Mouse (Mus musculus) forebrain, embryonic 13.5 days (tissue): ENCODE measurements around the gene Ispd. TPM values are rescaled to one million over a fixed set of nuclear protein-coding genes. Genes with fewer than 3 reads are reported as not detected.

Source experiments
- ATAC-seq: fragments of 200-750 bp; cut with Nextera tagmentation; 2 replicates; pipeline ENCODE4 v1.8.0; 2017
- H3K27ac ChIP-seq: fragments of 300-500 bp; sonication (generic); 2 replicates; pipeline ENCODE4 v1.5.1; 2015; ENCODE audit warnings: inconsistent platforms, mild to moderate bottlenecking, moderate library complexity
- H3K27me3 ChIP-seq: fragments of 300-500 bp; sonication (generic); 2 replicates; pipeline ENCODE4 v1.6.1; 2015; ENCODE audit warnings: mild to moderate bottlenecking, inconsistent platforms
- H3K36me3 ChIP-seq: fragments of 300-500 bp; sonication (generic); 2 replicates; pipeline ENCODE4 v1.6.1; 2015; ENCODE audit warnings: mild to moderate bottlenecking, inconsistent platforms; ENCODE audit not compliant: poor library complexity, severe bottlenecking
- H3K4me1 ChIP-seq: fragments of 300-500 bp; sonication (generic); 2 replicates; pipeline ENCODE4 v1.6.1; 2015; ENCODE audit warnings: inconsistent platforms
- H3K4me2 ChIP-seq: fragments of 300-500 bp; sonication (generic); 2 replicates; pipeline ENCODE4 v1.6.1; 2015; ENCODE audit warnings: inconsistent platforms, mild to moderate bottlenecking, moderate library complexity
- H3K4me3 ChIP-seq: fragments of 300-500 bp; sonication (generic); 2 replicates; pipeline ENCODE4 v1.5.1; 2015; ENCODE audit warnings: mild to moderate bottlenecking, inconsistent platforms
- H3K9ac ChIP-seq: fragments of 300-500 bp; sonication (generic); 2 replicates; pipeline ENCODE4 v1.6.1; 2015; ENCODE audit warnings: mild to moderate bottlenecking, inconsistent platforms
- H3K9me3 ChIP-seq: fragments of 300-500 bp; sonication (generic); replicated peaks from 2 replicates; pipeline ENCODE4 v1.6.1; 2016; ENCODE audit warnings: inconsistent platforms
- WGBS: fragments of 180-500 bp; shearing (Covaris S2); methylation state at CpG from one replicate; pipeline ENCODE4 v1.1.7; 2015; 5-methylcytosine and 5-hydroxymethylcytosine counted together
- polyA plus RNA-seq: library from polyadenylated mRNA; unstranded; fragments of >200 nt; fragmentation: Nextera tagmentation; extraction: Ambion mirVana; gene quantifications from 2 replicates; pipeline ENCODE4 v1.2.1, GENCODE M21; 2015

Gene Ispd
- polyA plus RNA-seq, 1 experiment from 2014 or later, result 6.8 TPM

DNA sequence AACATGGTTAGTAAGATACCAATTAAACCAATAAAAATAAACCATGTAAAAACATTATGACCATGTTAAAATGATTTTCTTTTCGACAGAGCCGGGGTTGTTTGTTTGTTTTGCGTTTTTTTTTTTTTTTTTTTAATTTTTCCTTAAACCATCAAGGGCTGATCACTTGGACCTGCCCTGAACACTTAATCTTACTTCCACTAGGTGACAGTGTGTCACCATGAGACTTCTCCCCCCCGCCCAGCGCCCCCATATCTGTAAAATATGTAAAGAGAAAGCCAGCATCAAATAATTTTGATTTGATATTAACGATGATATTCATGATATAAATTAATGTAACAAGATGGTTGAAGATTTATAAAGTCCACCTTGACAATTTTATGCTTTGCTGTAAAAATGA, 300.5 kb downstream of the Ispd start:
- Histone ChIP-seq H3K9ac (no peak overlapping the region), H3K9me3 (no peaks in the 10 kb centered on the region), H3K4me1 (no peaks in the 10 kb centered on the region), H3K27ac (no peak overlapping the region), H3K4me2 (no peak overlapping the region), H3K4me3 (no peak overlapping the region), H3K36me3 (no peaks in the 10 kb centered on the region), H3K27me3 (no peaks in the 10 kb centered on the region)
- ATAC-seq, result no peak
- 86% methylated on average over 6 of the region's 6 CpGs for WGBS

DNA sequence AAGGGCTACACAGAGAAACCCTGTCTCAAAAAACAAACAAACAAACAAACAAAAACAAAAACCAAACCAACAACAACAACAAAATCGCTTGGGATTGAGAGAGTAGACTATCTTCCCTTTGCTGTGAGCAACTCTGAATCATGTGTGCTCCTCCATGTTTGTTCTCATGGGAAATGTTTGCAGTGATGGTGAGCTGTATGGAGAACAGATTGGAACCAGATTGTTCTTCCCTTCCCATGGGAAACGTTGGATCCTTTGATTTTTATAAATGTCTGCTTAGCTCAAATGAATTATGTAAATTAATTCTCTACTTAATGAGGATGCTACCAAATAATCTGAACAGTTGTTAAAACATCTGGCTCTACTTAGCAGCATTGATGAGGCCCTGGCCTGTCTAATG, 312.8 kb downstream of the Ispd start:
- no peak for ATAC-seq
- Histone ChIP-seq H3K4me3 (no peak overlapping the region), H3K36me3 (no peaks in the 10 kb centered on the region), H3K27me3 (no peaks in the 10 kb centered on the region), H3K4me2 (no peak overlapping the region), H3K27ac (no peak overlapping the region), H3K9ac (no peak overlapping the region), H3K9me3 (no peaks in the 10 kb centered on the region), H3K4me1 (no peaks in the 10 kb centered on the region)
- WGBS, result 74% methylated on average over 2 of the region's 2 CpGs

GRCm38 (mm10) chr12:36704380-36704779, 323.1 kb downstream of the Ispd start:
- Histone ChIP-seq H3K4me3 (no peak overlapping the region), H3K4me2 (no peak overlapping the region), H3K9ac (no peak overlapping the region), H3K27me3 (no peaks in the 10 kb centered on the region), H3K36me3 (no peaks in the 10 kb centered on the region), H3K27ac (no peak overlapping the region), H3K9me3 (no peaks in the 10 kb centered on the region), H3K4me1 (no peaks in the 10 kb centered on the region)
- WGBS, result 57% methylated on average over 1 of the region's 1 CpGs
- ATAC-seq, result peak; percentile 78; the same call in 1 of the 2 replicates

DNA sequence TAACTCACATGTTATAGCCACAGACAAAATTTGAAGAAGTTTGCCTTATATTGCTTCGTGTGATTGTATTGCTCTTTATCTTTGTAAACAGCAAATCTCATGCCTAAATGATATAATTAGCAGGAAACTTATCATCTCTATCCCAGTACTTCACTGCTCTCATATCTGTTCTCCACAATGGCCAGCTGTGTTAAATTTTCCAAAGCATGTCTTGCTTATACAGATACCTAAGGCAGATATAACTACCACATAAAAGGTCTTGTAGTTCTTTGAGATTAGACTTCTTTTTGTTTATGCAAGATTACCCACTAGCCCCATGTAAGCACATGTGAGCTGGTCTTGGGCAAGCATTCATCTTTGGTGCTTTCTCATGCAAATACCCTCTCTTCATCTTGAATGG, 327.6 kb downstream of the Ispd start:
- no peaks in the 10 kb centered on the region for H3K4me1 ChIP-seq
- H3K9ac ChIP-seq, result no peak overlapping the region
- no peak overlapping the region for H3K4me2 ChIP-seq
- no peaks in the 10 kb centered on the region for H3K27me3 ChIP-seq
- 60% methylated on average over 1 of the region's 1 CpGs for WGBS
- ATAC-seq, result no peak; the same call in 1 of the 2 replicates
- H3K9me3 ChIP-seq, result no peaks in the 10 kb centered on the region
- H3K27ac ChIP-seq, result no peak overlapping the region
- H3K36me3 ChIP-seq, result no peaks in the 10 kb centered on the region
- H3K4me3 ChIP-seq, result no peak overlapping the region

GRCm38 (mm10) chr12:36713866-36714662, 332.8 kb downstream of the Ispd start:
- no peak overlapping the region for H3K27ac ChIP-seq
- no peaks in the 10 kb centered on the region for H3K36me3 ChIP-seq
- no peaks in the 10 kb centered on the region for H3K4me1 ChIP-seq
- no peak overlapping the region for H3K9ac ChIP-seq
- 0 out of 2 replicates have a peak, but pooled peaks cover 3% of the 10 kb centered on the region for H3K27me3 ChIP-seq
- H3K4me3 ChIP-seq, result 0 out of 2 replicates have a peak overlapping the region, but pooled peaks have one; percentile 9
- WGBS, result 28% methylated on average over 17 of the region's 17 CpGs
- H3K4me2 ChIP-seq, result peak overlapping the region; percentile 46
- H3K9me3 ChIP-seq, result no peaks in the 10 kb centered on the region
- peak; percentile 86 for ATAC-seq

DNA sequence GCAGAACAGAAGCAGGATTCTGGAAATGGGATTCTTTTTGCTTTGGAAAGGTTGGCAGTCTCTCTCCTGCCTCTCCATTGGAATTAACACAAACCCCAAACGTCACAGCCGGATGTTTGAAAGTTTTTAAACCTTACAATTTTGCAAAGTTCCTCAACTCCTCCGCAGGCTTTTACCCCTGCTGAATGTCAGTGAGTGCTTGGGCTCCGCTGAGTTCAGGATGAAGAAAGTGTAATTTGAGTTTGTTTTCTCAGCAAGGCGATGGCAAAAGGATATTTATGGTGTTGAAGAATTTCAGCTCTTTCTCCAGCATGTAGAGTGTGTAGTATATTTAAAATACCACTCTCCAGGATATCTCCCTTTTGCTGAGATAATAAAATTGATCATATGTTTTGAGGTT, 336.3 kb downstream of the Ispd start:
- 65% methylated on average over 5 of the region's 5 CpGs for WGBS
- no peak for ATAC-seq

GRCm38 (mm10) chr12:36718417-36718816, 337.2 kb downstream of the Ispd start:
- H3K36me3 ChIP-seq, result no peaks in the 10 kb centered on the region
- H3K4me3 ChIP-seq, result no peak overlapping the region
- 73% methylated on average over 2 of the region's 2 CpGs for WGBS
- no peak overlapping the region for H3K4me2 ChIP-seq
- H3K4me1 ChIP-seq, result peaks cover 8% of the 10 kb centered on the region
- no peak for ATAC-seq
- H3K9ac ChIP-seq, result no peak overlapping the region
- 0 out of 2 replicates have a peak, but pooled peaks cover 3% of the 10 kb centered on the region for H3K27me3 ChIP-seq
- no peak overlapping the region for H3K27ac ChIP-seq
- no peaks in the 10 kb centered on the region for H3K9me3 ChIP-seq

More for the DNA sequence above, 336.3 kb downstream of the Ispd start:
- H3K9ac ChIP-seq, result no peak overlapping the region
- H3K4me3 ChIP-seq, result no peak overlapping the region
- no peak overlapping the region for H3K4me2 ChIP-seq
- H3K27ac ChIP-seq, result no peak overlapping the region
- H3K36me3 ChIP-seq, result no peaks in the 10 kb centered on the region
- peaks cover 8% of the 10 kb centered on the region for H3K4me1 ChIP-seq
- H3K9me3 ChIP-seq, result no peaks in the 10 kb centered on the region
- H3K27me3 ChIP-seq, result 0 out of 2 replicates have a peak, but pooled peaks cover 3% of the 10 kb centered on the region

- no peaks in the 10 kb centered on the region for H3K36me3 ChIP-seq
- no peak overlapping the region for H3K9ac ChIP-seq
- 61% methylated on average over 3 of the region's 3 CpGs for WGBS
- H3K4me1 ChIP-seq, result peaks cover 8% of the 10 kb centered on the region
- no peak overlapping the region for H3K4me3 ChIP-seq
- no peak overlapping the region for H3K27ac ChIP-seq
- 0 out of 2 replicates have a peak, but pooled peaks cover 3% of the 10 kb centered on the region for H3K27me3 ChIP-seq
- no peaks in the 10 kb centered on the region for H3K9me3 ChIP-seq
- ATAC-seq, result no peak
- no peak overlapping the region for H3K4me2 ChIP-seq
Measured at GRCm38 (mm10) chr12:36719074-36719473, 337.8 kb downstream of the Ispd start.

DNA sequence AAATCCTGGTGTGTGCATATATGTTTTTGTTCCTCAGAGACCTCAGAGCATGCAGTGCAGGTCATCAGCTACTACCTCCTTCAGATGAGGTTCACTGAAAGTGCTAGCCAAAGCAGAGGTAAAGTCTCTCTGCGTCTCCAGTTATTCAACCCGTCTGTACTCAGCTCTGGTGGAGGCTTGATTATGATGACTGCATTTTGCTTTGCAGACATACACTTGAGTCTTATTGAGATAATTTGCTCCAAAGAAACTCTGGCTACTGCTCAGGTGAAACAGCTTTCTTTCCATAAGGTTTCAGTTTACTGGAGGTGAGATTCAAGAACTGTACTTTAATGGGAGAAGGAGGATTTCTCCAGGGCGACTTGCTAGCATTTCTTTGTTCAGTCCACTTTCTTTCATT, 339.5 kb downstream of the Ispd start:
- 0 out of 2 replicates have a peak, but pooled peaks cover 3% of the 10 kb centered on the region for H3K27me3 ChIP-seq
- WGBS, result 72% methylated on average over 3 of the region's 3 CpGs
- H3K9me3 ChIP-seq, result no peaks in the 10 kb centered on the region
- no peak overlapping the region for H3K9ac ChIP-seq
- no peak overlapping the region for H3K4me3 ChIP-seq
- H3K4me1 ChIP-seq, result peaks cover 8% of the 10 kb centered on the region
- ATAC-seq, result no peak
- H3K36me3 ChIP-seq, result no peaks in the 10 kb centered on the region
- no peak overlapping the region for H3K4me2 ChIP-seq
- H3K27ac ChIP-seq, result no peak overlapping the region

DNA sequence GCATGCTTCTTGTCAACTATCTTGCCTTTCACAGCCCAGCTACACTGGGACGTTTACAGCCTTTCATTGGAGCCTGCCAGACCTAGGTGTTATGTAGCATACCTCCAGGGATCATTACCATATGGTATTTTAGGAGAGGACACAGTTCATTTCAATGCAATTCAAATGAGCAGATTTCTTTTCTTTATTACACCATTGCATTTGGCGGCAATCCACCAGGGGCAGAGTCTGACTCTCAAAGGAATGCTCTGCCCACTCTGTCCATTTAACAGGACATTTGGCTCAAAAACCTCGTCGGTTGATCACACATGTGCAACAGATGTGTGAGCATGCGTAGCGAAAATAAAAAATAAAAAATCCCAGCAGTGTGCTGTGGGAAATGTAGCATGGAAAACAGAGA, 340.0 kb downstream of the Ispd start:
- Histone ChIP-seq H3K36me3 (no peaks in the 10 kb centered on the region), H3K4me3 (no peak overlapping the region), H3K9me3 (no peaks in the 10 kb centered on the region), H3K27ac (no peak overlapping the region), H3K4me1 (peaks cover 8% of the 10 kb centered on the region), H3K27me3 (0 out of 2 replicates have a peak, but pooled peaks cover 3% of the 10 kb centered on the region), H3K4me2 (no peak overlapping the region), H3K9ac (no peak overlapping the region)
- 39% methylated on average over 6 of the region's 6 CpGs for WGBS
- peak; percentile 82 for ATAC-seq

GRCm38 (mm10) chr12:36722754-36723153, 341.5 kb downstream of the Ispd start:
- Histone ChIP-seq H3K4me3 (no peak overlapping the region), H3K4me1 (peaks cover 8% of the 10 kb centered on the region), H3K36me3 (no peaks in the 10 kb centered on the region), H3K27me3 (no peaks in the 10 kb centered on the region), H3K4me2 (no peak overlapping the region), H3K9ac (no peak overlapping the region), H3K9me3 (no peaks in the 10 kb centered on the region), H3K27ac (no peak overlapping the region)
- WGBS, result 85% methylated on average over 6 of the region's 6 CpGs
- no peak for ATAC-seq

DNA sequence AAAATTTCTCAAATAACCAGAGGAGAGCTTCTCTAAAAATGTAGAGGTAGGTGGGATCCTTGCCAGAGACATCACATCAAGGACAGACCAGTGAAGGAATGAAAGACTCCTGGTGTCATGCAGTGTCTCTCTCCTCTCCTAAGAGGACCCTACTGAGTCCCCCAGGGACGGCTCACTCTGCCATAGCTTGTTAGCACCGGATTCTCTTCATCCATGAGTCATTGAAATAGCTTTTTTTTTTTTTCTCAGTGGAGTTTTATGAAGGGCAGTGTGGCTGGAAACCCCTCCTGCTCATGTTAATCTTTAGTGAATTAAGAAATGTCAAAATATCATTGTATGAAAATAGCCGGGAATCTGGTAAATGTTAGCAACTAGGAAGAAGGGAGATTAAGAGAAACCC, 342.1 kb downstream of the Ispd start:
- no peak overlapping the region for H3K4me3 ChIP-seq
- H3K9ac ChIP-seq, result no peak overlapping the region
- peaks cover 8% of the 10 kb centered on the region for H3K4me1 ChIP-seq
- no peaks in the 10 kb centered on the region for H3K9me3 ChIP-seq
- H3K36me3 ChIP-seq, result no peaks in the 10 kb centered on the region
- no peak for ATAC-seq
- no peaks in the 10 kb centered on the region for H3K27me3 ChIP-seq
- no peak overlapping the region for H3K4me2 ChIP-seq
- H3K27ac ChIP-seq, result no peak overlapping the region
- 78% methylated on average over 3 of the region's 3 CpGs for WGBS

- Histone ChIP-seq H3K27ac (no peak overlapping the region), H3K9me3 (no peaks in the 10 kb centered on the region), H3K4me1 (peaks cover 8% of the 10 kb centered on the region), H3K9ac (no peak overlapping the region), H3K4me2 (no peak overlapping the region), H3K4me3 (no peak overlapping the region), H3K27me3 (no peaks in the 10 kb centered on the region), H3K36me3 (no peaks in the 10 kb centered on the region)
- no peak for ATAC-seq
- 83% methylated on average over 4 of the region's 4 CpGs for WGBS
Measured at GRCm38 (mm10) chr12:36724297-36724696, 343.0 kb downstream of the Ispd start.
